Mouse (Mus musculus) left cerebral cortex, postnatal 25 days (tissue): ENCODE results near the gene Cfap44. TPM values are rescaled to one million over a fixed set of nuclear protein-coding genes. Genes with fewer than 3 reads are reported as not detected.
A peak's percentile ranks its signal among the peaks of the same experiment; 100 is the strongest.

Experiments
- DNase-seq, 2 experiments: peaks; one replicate each; pipeline ENCODE4 v3.0.0; 2022; ENCODE audit warnings: low spot score in 2 of 2, mixed read lengths in 1 of 2
- intact Hi-C: fragments of 180-260 bp; cut with DNase I; formaldehyde crosslinking; loops from one replicate; pipeline ENCODE4 v1.15.1; 2025
- total RNA-seq, 2 experiments: library from RNA; stranded (reverse); gene quantifications; 2 replicates each; pipeline ENCODE4 v1.2.3; 2021

The Cfap44 gene
- total RNA-seq: 1 to 10 TPM; 2.4 to 4.0 TPM

GRCm38 (mm10) chr16:44394577-44395243 is at the start of gene Cfap44:
Cfap44 (plus strand) TSS chr16:44394796.
- intact Hi-C loops: no loop called here
- peak; percentile 88 to 93 for DNase-seq

DNA sequence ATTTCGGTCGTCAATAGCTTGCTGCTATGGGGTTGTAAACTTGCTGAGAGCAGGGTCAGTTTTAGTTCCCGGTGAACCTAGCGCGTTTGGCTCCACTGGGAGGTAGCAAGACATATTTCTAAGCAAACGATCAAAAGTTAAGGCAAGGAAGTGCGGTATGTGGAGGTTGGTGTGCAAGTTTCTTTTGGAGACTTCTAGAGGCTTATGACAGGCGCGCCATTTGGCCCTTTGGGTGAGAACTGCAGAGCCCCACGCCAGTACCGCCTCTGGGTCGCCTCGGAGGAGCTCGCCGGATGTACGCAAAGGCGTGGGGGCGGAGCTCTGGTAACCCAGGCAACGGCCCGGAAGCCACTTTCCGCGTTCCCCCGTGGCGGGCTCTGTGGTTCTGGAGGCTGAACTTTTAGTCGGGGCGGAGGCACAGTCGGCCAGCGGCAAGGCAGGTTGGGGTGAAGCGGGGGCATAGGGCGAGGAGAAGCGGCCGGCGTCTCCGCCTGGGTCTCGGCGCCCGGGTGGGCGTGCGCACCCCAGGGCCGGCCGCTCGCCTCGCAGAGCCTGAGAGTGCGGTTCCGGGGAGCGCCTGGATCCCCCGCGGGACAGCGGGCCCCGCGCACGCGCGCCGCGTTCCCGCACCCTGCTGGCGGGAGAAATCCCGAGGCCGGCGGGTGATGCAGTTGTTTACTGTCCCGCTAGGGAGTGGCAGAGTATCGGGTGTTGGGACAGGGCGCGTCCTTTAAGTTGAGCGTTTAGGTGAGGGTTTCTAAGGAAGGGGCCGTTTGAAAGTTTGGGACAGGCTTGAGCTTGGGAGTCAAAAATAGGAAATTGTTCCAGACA is 47.3 kb upstream of the Cfap44 start, which contains the start of gene Spice1:
Gene Spice1 (plus strand): TSS at position 51 of the 831 bp plus-strand sequence.
- intact Hi-C loops: loop anchor here (5.0 kb wide), 2 partner anchors 105 to 175 kb away; partner anchors contain the start of gene Usf3

DNA sequence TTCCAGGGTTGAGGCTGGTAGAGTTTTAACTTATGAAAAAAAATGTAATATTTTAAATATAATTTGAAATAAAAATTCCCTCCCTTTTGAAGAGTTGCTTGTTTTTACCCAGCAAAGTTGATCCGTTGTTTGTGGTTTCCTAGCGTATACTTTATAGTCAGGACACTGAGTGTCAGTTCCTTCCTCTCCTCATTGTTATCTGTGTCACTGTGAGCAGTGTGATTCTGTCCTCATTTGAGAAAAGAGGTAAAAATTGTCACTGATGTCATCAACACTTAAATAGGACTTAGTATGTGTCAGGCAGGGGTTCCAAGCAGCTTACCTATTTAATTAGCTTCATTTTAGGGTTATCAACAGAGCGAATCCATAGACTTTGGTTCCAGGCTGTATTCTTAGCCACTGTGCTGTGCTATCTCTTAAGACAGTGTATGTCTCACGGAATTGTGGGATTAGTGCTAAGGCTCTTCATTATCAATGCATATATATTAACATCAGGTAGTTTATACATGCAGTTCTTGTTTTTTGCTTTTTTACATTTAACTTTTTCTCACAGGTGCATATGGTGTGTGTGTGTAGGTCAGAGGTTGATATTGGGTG is 44.7 kb upstream of the Cfap44 start:
- no peak for DNase-seq
- intact Hi-C loops: loop anchor here (5.0 kb wide), 2 partner anchors 108 to 178 kb away; partner anchors contain the start of gene Usf3

More for the DNA sequence above, 47.3 kb upstream of the Cfap44 start, which contains the start of gene Spice1:
- peak; percentile 93 to 95 for DNase-seq

- intact Hi-C loops: no loop called here
- DNase-seq: no peak
Measured at GRCm38 (mm10) chr16:44356291-44356690, 38.3 kb upstream of the Cfap44 start.

GRCm38 (mm10) chr16:44357571-44358268 is 36.9 kb upstream of the Cfap44 start:
- no peak for DNase-seq
- intact Hi-C loops: no loop called here

- intact Hi-C loops: loop anchor here (1.0 to 5.0 kb wide), 2 partner anchors 119 to 190 kb away; partner anchors contain the start of gene Usf3
- DNase-seq: peak; percentile 31 to 41
Measured at GRCm38 (mm10) chr16:44361921-44362890, 32.4 kb upstream of the Cfap44 start.

DNA sequence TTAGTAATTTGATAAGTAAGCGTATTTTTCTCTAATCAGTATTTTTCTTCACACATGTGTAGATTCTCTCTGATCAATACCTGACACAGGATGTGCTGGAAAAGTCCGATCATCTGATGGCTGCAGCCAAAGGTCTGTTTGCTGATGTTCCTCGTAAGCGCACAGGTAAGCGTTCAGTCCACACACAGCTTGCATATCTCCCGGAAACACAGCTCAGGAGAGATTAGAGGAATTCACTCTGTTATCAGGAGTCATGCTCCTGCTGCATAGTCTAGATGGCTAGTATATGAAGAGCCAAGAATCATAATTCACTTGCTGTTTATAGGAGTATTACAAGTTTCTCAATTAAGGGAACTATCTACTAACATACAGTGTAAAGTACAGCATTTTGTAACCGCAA is 29.1 kb upstream of the Cfap44 start:
- intact Hi-C loops: no loop called here
- no peak for DNase-seq

GRCm38 (mm10) chr16:44375459-44375858 is 19.1 kb upstream of the Cfap44 start:
- intact Hi-C loops: no loop called here
- no peak for DNase-seq

GRCm38 (mm10) chr16:44380006-44380405 is 14.6 kb upstream of the Cfap44 start:
- intact Hi-C loops: no loop called here

GRCm38 (mm10) chr16:44381578-44381977 is 13.0 kb upstream of the Cfap44 start:
- DNase-seq: no peak
- intact Hi-C loops: no loop called here

More at GRCm38 (mm10) chr16:44380006-44380405, 14.6 kb upstream of the Cfap44 start:
- no peak for DNase-seq

GRCm38 (mm10) chr16:44383549-44383948 is 11.0 kb upstream of the Cfap44 start:
- peak in 1 of 2 experiments; percentile 29 for DNase-seq
- intact Hi-C loops: no loop called here

DNA sequence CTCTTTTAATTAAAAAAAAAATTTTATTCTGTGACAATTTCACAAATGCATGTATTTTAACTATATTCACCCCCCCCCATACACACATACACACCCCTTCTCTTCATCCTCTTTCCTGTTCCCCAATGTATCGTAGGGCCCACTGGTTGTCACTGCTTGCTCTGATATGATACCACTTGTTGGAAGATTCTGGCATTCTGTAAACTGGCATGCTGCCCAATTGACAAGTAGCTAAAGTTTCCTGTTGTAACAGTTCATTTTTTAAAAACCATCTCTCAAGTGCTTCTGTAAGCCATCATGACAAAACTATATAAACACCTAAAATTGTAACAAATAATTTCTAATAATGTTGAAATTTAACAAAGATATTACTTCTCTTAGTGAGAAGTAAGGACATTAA is 10.3 kb upstream of the Cfap44 start:
- intact Hi-C loops: no loop called here
- no peak for DNase-seq

- DNase-seq: peak; percentile 57 to 89
Measured at GRCm38 (mm10) chr16:44391877-44392548, 2.6 kb upstream of the Cfap44 start.

DNA sequence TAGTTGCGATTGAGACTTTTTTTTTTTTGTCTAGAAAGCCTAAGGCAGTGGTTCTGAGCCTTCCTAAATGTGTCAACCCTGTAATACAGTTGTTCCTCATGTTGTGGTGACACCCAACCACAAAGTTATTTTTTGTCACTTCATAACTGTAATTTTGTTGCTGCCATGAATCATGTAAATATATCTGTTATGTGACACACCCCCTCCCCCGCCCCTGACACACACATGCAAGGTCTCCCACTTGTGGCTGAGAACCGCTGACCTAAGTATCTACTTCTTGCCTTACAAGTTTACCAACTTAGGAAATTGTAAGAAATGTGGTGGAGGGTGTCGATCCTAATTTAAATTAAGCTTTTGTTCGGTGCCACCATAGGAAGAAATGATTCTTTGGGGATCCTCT is 10.3 kb downstream of the Cfap44 start:
- intact Hi-C loops: no loop called here
- DNase-seq: no peak

More at GRCm38 (mm10) chr16:44391877-44392548, 2.6 kb upstream of the Cfap44 start:
- intact Hi-C loops: no loop called here

GRCm38 (mm10) chr16:44407211-44407610 is 12.6 kb downstream of the Cfap44 start:
- intact Hi-C loops: no loop called here
- DNase-seq: no peak

DNA sequence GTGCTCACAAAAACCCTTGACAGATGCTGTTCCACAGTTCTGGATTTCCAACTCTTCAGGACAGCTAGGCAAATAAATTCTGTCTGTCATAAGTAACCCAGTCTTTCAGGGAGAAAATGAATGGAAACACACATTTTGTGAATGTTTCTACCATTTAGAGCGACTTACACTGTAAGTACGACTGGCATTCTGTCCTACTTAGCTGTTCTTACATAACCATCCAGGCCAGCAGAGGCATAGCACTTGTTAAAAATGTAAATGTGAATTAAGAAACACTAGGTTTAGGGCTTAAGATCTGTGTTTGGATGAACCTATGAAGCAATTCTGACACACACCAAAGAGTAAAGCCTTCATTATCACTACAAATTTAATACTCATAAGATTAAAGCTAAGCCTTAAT is 13.7 kb downstream of the Cfap44 start:
- DNase-seq: peak in 1 of 2 experiments; percentile 52
- intact Hi-C loops: no loop called here

DNA sequence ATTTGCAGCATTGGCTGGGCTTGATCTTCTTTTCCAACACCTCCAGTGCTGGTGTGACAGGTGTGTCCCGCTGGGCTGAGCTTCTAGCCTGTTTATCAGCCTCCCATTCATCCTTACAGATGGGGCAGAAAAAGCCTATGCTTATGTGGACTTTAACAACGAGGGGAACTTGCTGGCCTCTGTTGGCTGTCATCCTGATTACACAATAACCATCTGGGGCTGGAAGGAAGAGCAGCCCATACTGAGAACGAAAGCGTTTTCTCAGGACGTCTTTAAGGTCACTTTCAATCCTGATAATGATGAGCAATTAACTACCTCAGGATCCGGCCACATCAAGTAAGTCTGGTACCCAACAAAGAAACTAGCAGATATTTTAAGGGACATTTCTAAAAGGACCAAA is 15.6 kb downstream of the Cfap44 start:
- intact Hi-C loops: no loop called here
- no peak for DNase-seq

- DNase-seq: peak; percentile 13 to 26
- intact Hi-C loops: no loop called here
Measured at GRCm38 (mm10) chr16:44417596-44417995, 23.0 kb downstream of the Cfap44 start.
